Mouse (Mus musculus) liver, postnatal 0 days (tissue): ENCODE data around the gene A3galt2. TPM values are rescaled to one million over a fixed set of nuclear protein-coding genes. Genes with fewer than 3 reads are reported as not detected.
A peak's percentile ranks its signal among the peaks of the same experiment; 100 is the strongest.

Experiments used
- ATAC-seq: fragments of 200-750 bp; cut with Nextera tagmentation; 2 replicates; pipeline ENCODE4 v1.8.0; 2017; ENCODE audit warnings: mild to moderate bottlenecking, moderate library complexity
- DNase-seq: peaks from one replicate; pipeline ENCODE4 v3.0.0-alpha.2; 2016
- H3K27ac ChIP-seq: fragments of 300-500 bp; sonication (generic); 2 replicates; pipeline ENCODE4 v1.5.1; 2014; ENCODE audit warnings: antibody characterized with exemption, moderate library complexity, mild to moderate bottlenecking, low read depth
- H3K27me3 ChIP-seq: fragments of 300-500 bp; sonication (generic); 2 replicates; pipeline ENCODE4 v1.6.1; 2014; ENCODE audit warnings: low read length, control low read depth, mixed read lengths; ENCODE audit not compliant: insufficient read depth
- H3K36me3 ChIP-seq: fragments of 300-500 bp; sonication (generic); replicated peaks from 2 replicates; pipeline ENCODE4 v1.6.1; 2014; ENCODE audit warnings: mild to moderate bottlenecking, control low read depth, low read length, moderate library complexity, mixed read lengths; ENCODE audit not compliant: insufficient read depth
- H3K4me1 ChIP-seq: fragments of 300-500 bp; sonication (generic); 2 replicates; pipeline ENCODE4 v1.6.1; 2014; ENCODE audit warnings: antibody characterized with exemption, mild to moderate bottlenecking, control low read depth; ENCODE audit not compliant: insufficient read depth
- H3K4me2 ChIP-seq: fragments of 300-500 bp; sonication (generic); 2 replicates; pipeline ENCODE4 v1.6.1; 2014; ENCODE audit warnings: low read depth, mild to moderate bottlenecking, low read length, moderate library complexity, mixed read lengths
- H3K4me3 ChIP-seq: fragments of 300-500 bp; sonication (generic); 2 replicates; pipeline ENCODE4 v1.5.1; 2014; ENCODE audit warnings: low read depth, low read length
- H3K9ac ChIP-seq: fragments of 300-500 bp; sonication (generic); replicated peaks from 2 replicates; pipeline ENCODE4 v1.6.1; 2014; ENCODE audit warnings: mild to moderate bottlenecking, moderate library complexity
- H3K9me3 ChIP-seq: fragments of 300-500 bp; sonication (generic); 2 replicates; pipeline ENCODE4 v1.6.1; 2016; ENCODE audit warnings: mild to moderate bottlenecking, control low read depth, low read length, mixed read lengths
- CTCF ChIP-seq: sonication (generic); IDR thresholded peaks from 2 replicates; pipeline ENCODE4 v1.5.1; 2016; ENCODE audit warnings: antibody characterized with exemption, low read depth
- EP300 ChIP-seq: IDR thresholded peaks from 2 replicates; pipeline ENCODE4 v1.6.1; 2016; ENCODE audit warnings: antibody characterized with exemption, low read depth, mild to moderate bottlenecking
- WGBS: fragments of 180-500 bp; shearing (Covaris S2); extraction: QIAGEN DNeasy Blood & Tissue Kit; methylation state at CpG from one replicate; pipeline ENCODE4 v1.1.7; 2014; ENCODE audit not compliant: insufficient replicate concordance; 5-methylcytosine and 5-hydroxymethylcytosine counted together
- polyA plus RNA-seq: library from polyadenylated mRNA; unstranded; fragments of >200 nt; fragmentation: Nextera tagmentation; extraction: Ambion mirVana; gene quantifications from 2 replicates; pipeline ENCODE4 v1.2.1, GENCODE M21; 2015

The A3galt2 gene
- not detected in 2 replicates for polyA plus RNA-seq

DNA sequence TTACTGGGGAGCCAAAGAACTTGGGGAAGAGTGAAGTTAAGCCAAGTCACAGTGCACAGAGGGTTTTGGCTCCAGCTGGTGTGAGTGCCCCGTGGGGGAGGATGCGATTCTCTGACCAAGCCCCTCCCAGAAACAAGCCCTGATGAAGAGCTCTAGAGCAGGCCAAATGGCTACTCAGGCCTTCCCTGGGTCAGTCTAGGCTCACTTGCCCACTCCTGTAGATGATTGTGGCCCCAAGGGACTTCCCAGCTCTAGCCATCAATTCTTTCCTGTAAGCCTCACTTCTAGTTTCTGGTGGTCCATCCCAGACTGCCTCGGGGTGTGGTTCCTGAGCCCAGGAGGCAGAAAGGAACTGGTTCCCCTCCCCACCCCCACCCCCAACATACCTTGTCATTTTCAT lies at the start of gene A3galt2:
TSS of gene A3galt2 (plus strand) at position 301 of the 400 bp plus-strand sequence.
- Histone ChIP-seq H3K27me3 (no peaks in the 10 kb centered on the region), H3K9ac (no peak within 1 kb of the TSS), H3K9me3 (no peaks in the 10 kb centered on the region), H3K4me1 (no peaks in the 10 kb centered on the region), H3K36me3 (peaks cover 28% of the 10 kb centered on the region), H3K27ac (no peak within 1 kb of the TSS), H3K4me3 (no peak within 1 kb of the TSS), H3K4me2 (no peak within 1 kb of the TSS)
- no peak for ATAC-seq
- WGBS, result 66% methylated on average over 3 of the region's 3 CpGs
- TF ChIP-seq EP300 (no peak), CTCF (no peak)
- DNase-seq, result no peak

DNA sequence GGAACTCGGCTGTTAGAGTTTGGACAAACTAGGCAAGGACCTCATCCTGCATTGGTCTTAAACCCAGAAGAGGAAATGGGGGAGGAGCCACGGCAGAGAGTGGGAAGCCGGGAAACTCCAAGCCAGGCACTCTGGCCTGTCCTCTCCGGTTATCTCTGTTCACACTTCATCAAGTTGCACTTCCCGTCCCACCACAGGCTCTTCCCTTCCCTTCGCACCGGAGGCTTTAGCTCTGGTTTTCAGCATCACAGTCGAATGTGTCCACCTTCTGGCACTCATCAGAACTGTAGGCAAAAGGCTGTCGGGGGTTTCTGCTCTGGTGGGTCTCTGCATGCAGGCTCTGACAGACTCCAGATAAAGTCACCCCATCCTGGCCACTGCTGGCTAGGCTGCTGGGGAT lies 48.5 kb upstream of the A3galt2 start:
- Histone ChIP-seq H3K9ac (no peak overlapping the region), H3K4me2 (no peak overlapping the region), H3K4me1 (peaks cover 2% of the 10 kb centered on the region), H3K4me3 (no peak overlapping the region), H3K27ac (no peak overlapping the region), H3K27me3 (no peaks in the 10 kb centered on the region), H3K9me3 (no peaks in the 10 kb centered on the region), H3K36me3 (no peaks in the 10 kb centered on the region)
- ATAC-seq, result peak; percentile 15; the same call in 1 of the 2 replicates
- 6% methylated on average over 9 of the region's 9 CpGs for WGBS
- DNase-seq, result peak; percentile 42
- TF ChIP-seq CTCF (peak; percentile 66), EP300 (no peak)

- Histone ChIP-seq H3K27ac (no peak overlapping the region), H3K27me3 (no peaks in the 10 kb centered on the region), H3K9ac (no peak overlapping the region), H3K4me1 (peaks cover 9% of the 10 kb centered on the region), H3K4me2 (no peak overlapping the region), H3K9me3 (no peaks in the 10 kb centered on the region), H3K36me3 (no peaks in the 10 kb centered on the region), H3K4me3 (no peak overlapping the region)
- TF ChIP-seq EP300, result no peak
- peak; percentile 22; the same call in 1 of the 2 replicates for TF ChIP-seq CTCF
- no peak for ATAC-seq
- WGBS, result 59% methylated on average over 4 of the region's 4 CpGs
- no peak for DNase-seq
Measured at GRCm38 (mm10) chr4:128707384-128707783, 47.8 kb upstream of the A3galt2 start.

- Histone ChIP-seq H3K9ac (no peak overlapping the region), H3K27ac (no peak overlapping the region), H3K36me3 (no peaks in the 10 kb centered on the region), H3K27me3 (no peaks in the 10 kb centered on the region), H3K9me3 (no peaks in the 10 kb centered on the region), H3K4me1 (peaks cover 9% of the 10 kb centered on the region), H3K4me2 (no peak overlapping the region), H3K4me3 (no peak overlapping the region)
- peak; percentile 60 for DNase-seq
- peak; percentile 22; the same call in 1 of the 2 replicates for TF ChIP-seq CTCF
- TF ChIP-seq EP300, result no peak; the same call in 1 of the 2 replicates
- 53% methylated on average over 15 of the region's 15 CpGs for WGBS
- ATAC-seq, result peak; percentile 80
Measured at GRCm38 (mm10) chr4:128709061-128709780, 45.9 kb upstream of the A3galt2 start.

GRCm38 (mm10) chr4:128709781-128710166 lies 45.4 kb upstream of the A3galt2 start:
- Histone ChIP-seq H3K4me3 (no peak overlapping the region), H3K4me1 (peaks cover 9% of the 10 kb centered on the region), H3K9ac (no peak overlapping the region), H3K4me2 (no peak overlapping the region), H3K9me3 (no peaks in the 10 kb centered on the region), H3K36me3 (no peaks in the 10 kb centered on the region), H3K27ac (no peak overlapping the region), H3K27me3 (no peaks in the 10 kb centered on the region)
- ATAC-seq (no peak), DNase-seq (no peak)
- TF ChIP-seq EP300 (no peak), CTCF (no peak)
- 80% methylated on average over 12 of the region's 12 CpGs for WGBS

GRCm38 (mm10) chr4:128710286-128710685 lies 44.9 kb upstream of the A3galt2 start:
- Histone ChIP-seq H3K27ac (no peak overlapping the region), H3K4me3 (no peak overlapping the region), H3K9ac (no peak overlapping the region), H3K9me3 (no peaks in the 10 kb centered on the region), H3K27me3 (no peaks in the 10 kb centered on the region), H3K36me3 (no peaks in the 10 kb centered on the region), H3K4me2 (no peak overlapping the region), H3K4me1 (peaks cover 9% of the 10 kb centered on the region)
- WGBS, result 92% methylated on average over 6 of the region's 6 CpGs
- ATAC-seq (no peak), DNase-seq (no peak)
- no peak for TF ChIP-seq EP300
- TF ChIP-seq CTCF, result no peak
